Mouse (Mus musculus) hindbrain, embryonic 12.5 days (tissue): ENCODE results near the gene Tfdp2. TPM values are rescaled to one million over a fixed set of nuclear protein-coding genes. Genes with fewer than 3 reads are reported as not detected.

Experiments used
- ATAC-seq: fragments of 200-750 bp; cut with Nextera tagmentation; 2 replicates; pipeline ENCODE4 v1.8.0; 2017; ENCODE audit warnings: moderate TSS enrichment; ENCODE audit not compliant: low FRiP score
- H3K27ac ChIP-seq: fragments of 300-500 bp; sonication (generic); 2 replicates; pipeline ENCODE4 v1.5.1; 2016; ENCODE audit warnings: mild to moderate bottlenecking
- H3K27me3 ChIP-seq: fragments of 300-500 bp; sonication (generic); 2 replicates; pipeline ENCODE4 v1.6.1; 2016; ENCODE audit warnings: mild to moderate bottlenecking
- H3K36me3 ChIP-seq: fragments of 300-500 bp; sonication (generic); 2 replicates; pipeline ENCODE4 v1.6.1; 2016; ENCODE audit warnings: mild to moderate bottlenecking
- H3K4me1 ChIP-seq: fragments of 300-500 bp; sonication (generic); 2 replicates; pipeline ENCODE4 v1.6.1; 2016
- H3K4me2 ChIP-seq: fragments of 300-500 bp; sonication (generic); replicated peaks from 2 replicates; pipeline ENCODE4 v1.6.1; 2016; ENCODE audit warnings: mild to moderate bottlenecking
- H3K4me3 ChIP-seq: fragments of 300-500 bp; sonication (generic); 2 replicates; pipeline ENCODE4 v1.5.1; 2016; ENCODE audit warnings: mild to moderate bottlenecking
- H3K9ac ChIP-seq: fragments of 300-500 bp; sonication (generic); 2 replicates; pipeline ENCODE4 v1.6.1; 2016; ENCODE audit warnings: mild to moderate bottlenecking, moderate library complexity
- H3K9me3 ChIP-seq: fragments of 300-500 bp; sonication (generic); replicated peaks from 2 replicates; pipeline ENCODE4 v1.6.1; 2016; ENCODE audit warnings: mild to moderate bottlenecking
- WGBS: fragments of 180-500 bp; shearing (Covaris S2); methylation state at CpG from one replicate; pipeline ENCODE4 v1.1.7; 2016; 5-methylcytosine and 5-hydroxymethylcytosine counted together
- polyA plus RNA-seq: library from polyadenylated mRNA; unstranded; fragments of >200 nt; fragmentation: Nextera tagmentation; extraction: Ambion mirVana; gene quantifications from 2 replicates; pipeline ENCODE4 v1.2.1, GENCODE M21; 2016

Tfdp2 gene
- polyA plus RNA-seq, 1 experiment from 2014 or later: 59.1 TPM

DNA sequence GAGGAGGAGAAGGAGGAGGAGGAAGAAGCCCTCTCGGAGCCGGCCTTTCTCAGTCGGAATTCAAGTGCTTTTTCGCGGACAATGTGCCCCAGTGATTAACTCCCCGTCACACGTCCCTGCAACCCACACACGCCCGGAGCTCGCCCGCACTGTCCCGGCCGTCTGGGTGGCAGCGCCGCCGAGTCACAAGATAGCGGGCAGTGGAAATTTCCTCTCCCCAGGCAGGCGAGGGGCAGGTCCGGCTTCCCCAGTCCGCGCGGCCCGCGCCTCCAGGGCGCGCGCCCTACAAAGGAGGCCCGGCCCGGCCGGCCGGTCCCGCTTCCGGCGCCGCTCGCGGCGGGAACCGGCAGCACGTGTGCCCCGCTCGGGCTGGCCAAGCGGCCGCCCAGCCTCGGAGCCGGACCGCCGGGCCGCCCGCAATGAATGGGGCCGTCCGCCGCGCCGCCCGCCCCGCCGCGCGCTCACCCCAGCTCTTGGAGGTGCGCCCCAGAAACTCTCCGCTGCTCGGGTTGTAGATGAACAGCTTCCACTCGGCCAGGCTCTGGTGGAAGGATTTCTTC is 167.6 kb downstream of the Tfdp2 start:
- peak overlapping the region; percentile 69 for H3K4me2 ChIP-seq
- H3K9ac ChIP-seq: peak overlapping the region; percentile 92
- ATAC-seq: peak; percentile 76
- H3K4me1 ChIP-seq: peaks cover 24% of the 10 kb centered on the region
- no peaks in the 10 kb centered on the region for H3K27me3 ChIP-seq
- H3K9me3 ChIP-seq: no peaks in the 10 kb centered on the region
- H3K4me3 ChIP-seq: peak overlapping the region; percentile 81
- H3K27ac ChIP-seq: peak overlapping the region; percentile 95
- 1% methylated on average over 50 of the region's 64 CpGs for WGBS
- H3K36me3 ChIP-seq: no peaks in the 10 kb centered on the region

DNA sequence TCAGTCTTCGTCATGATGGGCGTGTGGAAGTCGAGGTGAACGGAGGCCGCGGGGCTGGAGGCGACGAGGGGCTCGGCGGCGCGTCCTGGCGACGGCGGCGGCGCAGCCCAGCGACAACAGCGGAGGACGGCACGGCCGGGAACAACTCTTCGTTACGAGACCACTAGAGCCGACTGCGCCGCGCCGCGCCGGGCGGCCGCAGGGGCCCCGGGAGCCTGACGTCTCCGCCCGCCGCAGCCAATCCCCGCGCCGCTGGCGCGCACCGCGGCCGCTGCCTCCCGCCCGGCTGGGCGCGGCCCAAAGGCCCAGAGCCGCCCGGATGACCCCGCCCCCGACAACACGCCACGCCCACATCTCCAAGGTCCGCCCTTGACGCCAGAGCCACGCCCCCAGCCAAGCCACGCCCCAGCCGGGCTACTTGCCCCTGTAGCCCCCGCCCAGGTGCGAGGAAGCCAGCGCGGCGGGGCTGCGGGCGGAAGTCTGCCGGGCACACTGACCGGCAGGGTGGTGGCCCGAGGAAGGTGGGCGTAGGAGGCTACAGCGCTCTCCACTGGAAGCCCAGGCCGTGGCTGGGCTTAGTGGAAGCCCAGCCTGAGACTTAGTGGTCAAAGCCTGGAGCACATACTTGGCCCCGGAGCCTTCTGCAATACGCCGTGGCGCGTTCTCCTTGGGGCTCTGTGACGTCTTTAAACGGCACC is 168.2 kb downstream of the Tfdp2 start, which contains the start of gene Atp1b3:
Atp1b3 (minus strand) TSS at position 302 of the 698 bp plus-strand sequence.
- H3K4me1 ChIP-seq: peaks cover 24% of the 10 kb centered on the region
- H3K27me3 ChIP-seq: no peaks in the 10 kb centered on the region
- under 1% methylated on average over 50 of the region's 81 CpGs for WGBS
- peak within 1 kb of the TSS; percentile 95 for H3K27ac ChIP-seq
- peak within 1 kb of the TSS; percentile 81 for H3K4me3 ChIP-seq
- no peaks in the 10 kb centered on the region for H3K9me3 ChIP-seq
- peak within 1 kb of the TSS; percentile 92 for H3K9ac ChIP-seq
- no peaks in the 10 kb centered on the region for H3K36me3 ChIP-seq
- peak; percentile 97 for ATAC-seq
- peak within 1 kb of the TSS; percentile 69 for H3K4me2 ChIP-seq

DNA sequence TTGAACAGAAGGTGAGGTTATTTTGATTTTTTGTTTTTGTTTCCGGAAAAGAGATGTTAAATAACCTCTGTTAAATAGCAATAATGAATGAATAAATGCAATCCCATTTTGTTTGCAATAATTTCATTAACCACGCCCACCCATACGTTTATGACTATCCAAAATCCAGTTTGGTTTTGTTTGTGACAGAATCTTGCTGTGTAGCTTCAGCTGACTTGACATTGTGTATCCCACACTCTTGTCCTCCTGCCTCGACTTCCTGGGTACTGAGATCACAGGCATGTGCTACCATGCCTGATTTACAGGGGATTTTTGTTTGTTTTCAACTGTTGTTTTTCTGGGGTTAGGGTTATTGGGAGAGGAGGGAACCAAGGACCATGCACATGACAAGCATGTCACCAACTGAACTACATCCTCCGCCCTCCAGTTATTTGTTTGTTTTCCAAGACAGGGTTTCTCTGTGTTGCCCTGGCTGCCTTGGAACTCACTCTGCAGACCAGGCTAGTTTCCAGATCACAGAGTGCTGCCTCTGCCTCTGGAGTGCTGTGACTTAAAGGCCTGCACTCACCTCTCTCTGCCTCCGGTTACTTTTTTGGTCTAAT is 169.3 kb downstream of the Tfdp2 start:
- Histone ChIP-seq H3K4me3 (no peak overlapping the region), H3K27ac (no peak overlapping the region), H3K9me3 (no peaks in the 10 kb centered on the region), H3K9ac (no peak overlapping the region), H3K36me3 (no peaks in the 10 kb centered on the region), H3K4me1 (peaks cover 22% of the 10 kb centered on the region), H3K4me2 (no peak overlapping the region), H3K27me3 (no peaks in the 10 kb centered on the region)
- ATAC-seq: no peak
- 72% methylated on average over 6 of the region's 6 CpGs for WGBS

DNA sequence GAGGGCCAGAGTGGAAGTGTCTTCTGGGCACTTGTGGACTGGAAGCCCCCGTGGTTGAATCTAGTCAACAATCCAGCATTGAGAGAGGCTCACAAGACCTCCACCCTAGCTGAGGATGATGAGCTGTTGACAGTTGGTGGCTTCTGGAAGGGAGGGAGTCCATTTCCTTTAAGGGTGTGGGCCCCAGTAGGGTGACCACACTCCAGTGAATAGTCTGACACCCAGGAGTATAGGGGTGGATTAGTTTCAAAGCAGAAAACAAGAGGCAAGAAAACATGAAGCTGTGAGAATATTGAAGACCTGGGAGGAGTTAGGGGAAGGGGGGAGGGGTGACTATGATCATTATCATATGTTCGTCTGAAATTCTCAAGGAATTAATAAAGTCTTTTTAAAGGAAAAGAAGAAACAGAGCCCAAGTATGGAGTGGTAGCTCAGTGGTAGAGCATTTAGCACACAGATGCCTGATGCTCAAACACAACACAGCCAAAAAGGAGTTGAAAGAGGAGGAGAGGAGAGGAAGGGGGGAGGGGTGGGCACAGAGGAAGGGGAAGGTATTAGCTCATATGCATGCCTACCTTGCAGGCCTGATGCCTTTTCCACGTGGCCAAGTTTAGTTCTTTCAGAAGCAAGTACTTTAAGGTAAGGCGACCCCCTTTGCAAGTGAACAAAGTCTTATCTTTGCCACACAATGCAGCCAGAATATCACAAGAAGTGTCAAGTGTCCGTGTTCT is 173.7 kb downstream of the Tfdp2 start:
- no peak overlapping the region for H3K27ac ChIP-seq
- no peaks in the 10 kb centered on the region for H3K27me3 ChIP-seq
- 58% methylated on average over 5 of the region's 5 CpGs for WGBS
- no peaks in the 10 kb centered on the region for H3K36me3 ChIP-seq
- ATAC-seq: no peak
- no peak overlapping the region for H3K4me2 ChIP-seq
- H3K9me3 ChIP-seq: no peaks in the 10 kb centered on the region
- no peak overlapping the region for H3K9ac ChIP-seq
- no peaks in the 10 kb centered on the region for H3K4me1 ChIP-seq
- no peak overlapping the region for H3K4me3 ChIP-seq

- Histone ChIP-seq H3K4me2 (no peak overlapping the region), H3K9ac (no peak overlapping the region), H3K4me3 (no peak overlapping the region), H3K27me3 (no peaks in the 10 kb centered on the region), H3K27ac (no peak overlapping the region), H3K36me3 (no peaks in the 10 kb centered on the region), H3K9me3 (no peaks in the 10 kb centered on the region), H3K4me1 (no peaks in the 10 kb centered on the region)
- 95% methylated on average over 5 of the region's 5 CpGs for WGBS
- ATAC-seq: no peak
Observed at GRCm38 (mm10) chr9:96371075-96371474, 175.0 kb downstream of the Tfdp2 start.

Other genes starting within 250 kb of the Tfdp2 start
- 22.9 and 27.4 TPM in 2 replicates for gene Xrn1, start 241.5 kb upstream of the Tfdp2 start, polyA plus RNA-seq
- 4.4 and 6.0 TPM in 2 replicates for gene Gk5, start 76.9 kb upstream of the Tfdp2 start, polyA plus RNA-seq
- 166 and 167 TPM in 2 replicates for gene Atp1b3, start 168.2 kb downstream of the Tfdp2 start, polyA plus RNA-seq